Mouse (Mus musculus) ES-Bruce4 (cell line): ENCODE measurements around the gene Gm32742. TPM values are rescaled to one million over a fixed set of nuclear protein-coding genes. Genes with fewer than 3 reads are reported as not detected.

Experiments
- H3K27ac ChIP-seq: 2 replicates; pipeline ENCODE4 v1.5.1; 2012; ENCODE audit warnings: low read length, inconsistent platforms; ENCODE audit not compliant: insufficient read depth
- H3K27me3 ChIP-seq: 2 replicates; pipeline ENCODE4 v1.6.1; 2012; ENCODE audit warnings: mild to moderate bottlenecking, low read length, inconsistent platforms; ENCODE audit not compliant: control insufficient read depth, poor library complexity, insufficient read depth, severe bottlenecking
- H3K36me3 ChIP-seq: 2 replicates; pipeline ENCODE4 v1.6.1; 2012; ENCODE audit warnings: inconsistent platforms, mild to moderate bottlenecking, low read length, moderate library complexity; ENCODE audit not compliant: control insufficient read depth, poor library complexity, insufficient read depth, severe bottlenecking
- H3K4me1 ChIP-seq: one replicate; pipeline ENCODE4 v1.8.1; 2011; ENCODE audit warnings: low read length; ENCODE audit not compliant: control insufficient read depth, insufficient read depth
- H3K4me3 ChIP-seq: 2 replicates; pipeline ENCODE4 v1.5.1; 2011; ENCODE audit warnings: low read depth, mild to moderate bottlenecking, low read length
- H3K9ac ChIP-seq: 2 replicates; pipeline ENCODE4 v1.6.1; 2012; ENCODE audit warnings: low read depth, mild to moderate bottlenecking, inconsistent platforms; ENCODE audit not compliant: poor library complexity, severe bottlenecking
- H3K9me3 ChIP-seq: replicated peaks from 2 replicates; pipeline ENCODE4 v1.6.1; 2012; ENCODE audit warnings: mild to moderate bottlenecking, low read length, inconsistent platforms; ENCODE audit not compliant: control insufficient read depth, poor library complexity, insufficient read depth, severe bottlenecking
- CTCF ChIP-seq: IDR thresholded peaks from one replicate; pipeline ENCODE4 v1.8.1; 2011; ENCODE audit warnings: low read depth, low read length
- EP300 ChIP-seq: IDR thresholded peaks from 2 replicates; pipeline ENCODE4 v1.6.1; 2011; ENCODE audit warnings: low read depth, low read length; ENCODE audit not compliant: insufficient read depth
- POLR2A ChIP-seq: IDR thresholded peaks from one replicate; pipeline ENCODE4 v1.8.1; 2011; ENCODE audit warnings: low read length; ENCODE audit not compliant: insufficient read depth
- polyA plus RNA-seq: library from polyadenylated mRNA; stranded (reverse); fragments of >200 nt; gene quantifications from 2 replicates; pipeline ENCODE4 v1.2.4, GENCODE M21; 2011; ENCODE audit warnings: low read depth; ENCODE audit not compliant: missing spikeins, insufficient read depth, insufficient read length

The Gm32742 gene
- polyA plus RNA-seq, 1 experiment = not detected

GRCm38 (mm10) chr9:51136985-51137384 lies 28.3 kb downstream of the Gm32742 start:
- Histone ChIP-seq H3K9me3 (no peaks in the 10 kb centered on the region), H3K36me3 (no peaks in the 10 kb centered on the region), H3K9ac (no peak overlapping the region), H3K4me1 (no peaks in the 10 kb centered on the region), H3K4me3 (no peak overlapping the region), H3K27ac (no peak overlapping the region), H3K27me3 (no peaks in the 10 kb centered on the region)
- no peak for TF ChIP-seq EP300
- TF ChIP-seq POLR2A = no peak
- TF ChIP-seq CTCF = peak; percentile 74

DNA sequence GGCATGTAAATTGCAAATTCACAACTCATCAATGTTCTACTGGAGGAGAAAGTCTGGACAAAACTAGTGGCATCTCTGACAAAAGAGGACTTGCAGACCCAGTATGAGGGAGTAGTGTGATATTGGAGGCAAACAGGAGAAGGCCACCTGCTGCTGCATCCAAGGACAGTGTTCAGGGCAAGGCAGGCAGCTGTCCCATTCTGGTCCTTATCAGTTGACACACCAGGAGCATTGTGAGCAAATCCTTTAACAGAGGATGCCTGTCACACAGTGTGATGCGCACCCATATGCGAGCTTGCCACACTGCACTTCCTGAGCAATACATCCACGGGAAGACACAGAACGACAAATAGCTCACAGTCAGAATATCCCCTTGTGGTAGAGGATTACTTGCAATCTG lies 50.5 kb downstream of the Gm32742 start:
- no peaks in the 10 kb centered on the region for H3K27me3 ChIP-seq
- no peaks in the 10 kb centered on the region for H3K36me3 ChIP-seq
- H3K9ac ChIP-seq = no peak overlapping the region
- H3K4me1 ChIP-seq = no peaks in the 10 kb centered on the region
- no peaks in the 10 kb centered on the region for H3K9me3 ChIP-seq
- no peak for TF ChIP-seq POLR2A
- H3K4me3 ChIP-seq = no peak overlapping the region
- no peak overlapping the region for H3K27ac ChIP-seq

DNA sequence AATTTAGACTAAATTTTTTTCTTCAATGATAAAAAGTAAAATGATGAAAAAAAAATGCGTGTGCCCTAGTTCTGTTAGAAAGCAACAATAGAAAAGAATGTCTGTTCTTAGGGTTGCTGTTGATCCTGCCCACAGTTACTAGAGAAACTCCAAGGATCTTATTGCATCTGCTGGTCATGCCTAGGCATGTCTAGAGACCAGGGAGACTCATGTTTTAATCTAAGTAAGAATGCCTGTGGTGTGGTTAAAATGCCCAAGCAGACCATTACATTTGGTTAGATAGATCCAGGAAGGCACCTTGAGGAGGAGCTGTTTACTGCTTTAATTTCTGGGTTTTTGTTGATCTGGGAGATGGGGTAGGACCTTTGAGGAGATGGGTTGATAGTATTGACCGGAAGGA lies 59.6 kb downstream of the Gm32742 start:
- Histone ChIP-seq H3K9me3 (no peaks in the 10 kb centered on the region; the same call in 1 of the 2 replicates), H3K36me3 (no peaks in the 10 kb centered on the region), H3K4me1 (peaks cover 2% of the 10 kb centered on the region), H3K27me3 (peaks cover 3% of the 10 kb centered on the region; the same call in 1 of the 2 replicates), H3K9ac (no peak overlapping the region), H3K27ac (no peak overlapping the region; the same call in 1 of the 2 replicates), H3K4me3 (no peak overlapping the region)
- TF ChIP-seq CTCF (no peak), EP300 (no peak), POLR2A (no peak)

GRCm38 (mm10) chr9:51103808-51104514 lies 61.4 kb downstream of the Gm32742 start:
- no peak overlapping the region for H3K27ac ChIP-seq
- peak overlapping the region; percentile 61; the same call in 1 of the 2 replicates for H3K4me3 ChIP-seq
- H3K9me3 ChIP-seq = no peaks in the 10 kb centered on the region; the same call in 1 of the 2 replicates
- no peak for TF ChIP-seq EP300
- no peak for TF ChIP-seq CTCF
- H3K4me1 ChIP-seq = peaks cover 2% of the 10 kb centered on the region
- peaks cover 3% of the 10 kb centered on the region; the same call in 1 of the 2 replicates for H3K27me3 ChIP-seq
- no peaks in the 10 kb centered on the region for H3K36me3 ChIP-seq
- peak overlapping the region; percentile 91 for H3K9ac ChIP-seq

GRCm38 (mm10) chr9:51102963-51103807 lies 62.1 kb downstream of the Gm32742 start:
- Histone ChIP-seq H3K36me3 (no peaks in the 10 kb centered on the region), H3K9me3 (no peaks in the 10 kb centered on the region; the same call in 1 of the 2 replicates), H3K9ac (peak overlapping the region; percentile 91), H3K27ac (no peak overlapping the region), H3K27me3 (peaks cover 3% of the 10 kb centered on the region; the same call in 1 of the 2 replicates), H3K4me3 (peak overlapping the region; percentile 61), H3K4me1 (peaks cover 2% of the 10 kb centered on the region)
- TF ChIP-seq CTCF = no peak
- TF ChIP-seq POLR2A = no peak
- no peak for TF ChIP-seq EP300
